Mouse (Mus musculus): ENCODE data around the gene Colgalt2. TPM values are rescaled to one million over a fixed set of nuclear protein-coding genes. Genes with fewer than 3 reads are reported as not detected.

The Colgalt2 gene
- polyA plus RNA-seq, 1 experiment from 2014 or later = 1.4 TPM

DNA sequence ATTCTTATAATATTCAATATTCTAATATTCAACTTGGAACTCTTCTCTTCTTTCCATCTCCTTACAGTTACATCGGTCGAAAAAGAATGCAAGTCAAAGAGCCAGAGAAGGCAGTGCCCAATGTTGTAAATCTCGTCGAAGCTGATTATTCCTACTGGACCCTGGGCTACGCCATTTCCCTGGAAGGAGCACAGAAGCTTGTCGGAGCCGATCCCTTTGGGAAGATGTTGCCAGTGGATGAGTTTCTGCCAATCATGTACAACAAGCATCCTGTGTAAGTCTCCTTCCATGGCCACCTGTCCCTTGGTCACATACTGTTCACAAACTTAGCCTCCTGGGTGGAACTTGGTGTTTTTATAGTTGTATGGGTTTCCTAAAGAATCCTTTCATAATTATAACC is 107.1 kb downstream of the Colgalt2 start:
- Histone ChIP-seq H3K4me2 (replicated peaks) (no peak overlapping the region), H3K4me1 (replicated peaks) (no peaks in the 10 kb centered on the region), H3K27me3 (replicated peaks) (no peaks in the 10 kb centered on the region), H3K27ac (no peak overlapping the region), H3K9ac (no peak overlapping the region), H3K4me3 (replicated peaks) (no peak overlapping the region), H3K36me3 (no peaks in the 10 kb centered on the region), H3K9me3 (no peaks in the 10 kb centered on the region)
- 93% methylated on average over 7 of the region's 7 CpGs for WGBS
- ATAC-seq = no peak

DNA sequence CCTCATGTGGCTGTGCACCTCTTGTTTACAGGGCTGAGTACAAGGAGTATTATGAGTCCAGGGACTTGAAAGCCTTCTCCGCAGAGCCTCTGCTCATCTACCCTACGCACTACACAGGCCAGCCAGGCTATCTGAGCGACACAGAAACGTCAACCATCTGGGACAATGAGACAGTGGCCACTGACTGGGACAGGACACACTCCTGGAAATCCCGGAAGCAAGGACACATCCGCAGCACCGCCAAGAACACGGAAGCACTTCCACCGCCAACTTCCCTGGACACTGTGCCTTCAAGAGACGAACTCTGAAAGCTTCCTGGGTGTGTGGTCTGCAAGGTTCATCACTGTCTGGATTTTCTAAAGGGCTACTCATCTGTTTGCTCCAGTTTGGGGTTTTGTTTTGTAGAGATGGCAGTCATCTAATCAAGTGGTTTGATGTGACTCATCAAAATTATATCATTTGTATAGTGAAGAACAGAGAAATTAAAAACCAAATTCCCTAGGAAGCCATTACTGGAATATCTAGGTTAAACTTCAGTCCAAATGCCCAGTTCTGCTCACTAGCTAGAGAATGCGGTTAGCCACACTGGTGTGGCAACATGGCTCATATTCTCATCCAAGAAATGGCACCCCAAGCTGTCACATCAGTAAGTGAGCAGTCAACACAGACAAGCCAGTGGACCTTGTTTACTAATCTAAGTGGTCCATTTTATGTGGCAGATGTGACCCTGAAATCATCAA is 109.0 kb downstream of the Colgalt2 start:
- WGBS = 90% methylated on average over 11 of the region's 11 CpGs

DNA sequence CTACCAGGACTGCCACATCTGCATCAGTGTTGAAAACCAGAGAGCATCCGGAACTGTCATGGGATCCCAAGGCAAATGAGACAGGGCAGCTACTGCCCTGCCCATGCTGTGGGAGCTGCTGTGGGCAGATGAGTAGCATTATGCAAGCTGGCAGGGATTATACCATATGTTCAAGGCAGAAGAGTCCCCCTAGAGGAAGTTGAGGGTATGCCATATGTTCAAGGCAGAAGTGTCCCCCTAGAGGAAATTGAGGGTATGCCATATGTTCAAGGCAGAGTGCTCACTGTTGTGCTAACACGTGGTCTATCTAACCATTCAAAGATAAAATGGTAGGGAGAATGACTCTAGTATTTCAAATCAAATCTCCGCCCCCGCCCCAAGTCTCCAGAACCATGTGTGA is 111.6 kb downstream of the Colgalt2 start:
- 69% methylated on average over 4 of the region's 4 CpGs for WGBS
- H3K9me3 ChIP-seq = no peaks in the 10 kb centered on the region
- ATAC-seq = 0 out of 2 replicates have a peak, but pooled peaks have one; percentile 12

More for the DNA sequence above, 109.0 kb downstream of the Colgalt2 start:
- Histone ChIP-seq H3K36me3 (no peaks in the 10 kb centered on the region), H3K4me3 (replicated peaks) (no peak overlapping the region), H3K4me1 (replicated peaks) (no peaks in the 10 kb centered on the region), H3K4me2 (replicated peaks) (no peak overlapping the region), H3K27me3 (replicated peaks) (no peaks in the 10 kb centered on the region), H3K27ac (no peak overlapping the region), H3K9ac (no peak overlapping the region), H3K9me3 (no peaks in the 10 kb centered on the region)
- no peak for ATAC-seq

DNA sequence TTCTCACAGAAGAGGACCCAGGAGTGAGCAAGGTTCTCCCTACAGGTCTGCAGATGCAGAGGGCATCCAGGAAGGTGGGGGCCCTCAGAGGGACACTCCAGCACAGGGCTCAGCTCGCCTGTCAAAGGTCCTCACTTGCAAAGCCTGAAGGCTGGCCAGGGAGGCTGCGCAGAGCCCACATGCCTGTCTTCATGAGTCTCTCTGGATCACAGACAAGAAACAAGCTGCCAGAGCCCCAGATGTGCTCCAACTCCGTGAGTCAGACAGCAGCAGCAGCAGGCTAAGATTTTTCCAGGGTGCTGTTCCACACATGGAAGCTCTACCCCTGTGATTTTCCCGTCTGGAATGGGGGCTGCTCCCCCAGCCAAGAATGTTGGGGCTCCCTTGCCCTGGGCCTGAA is 114.6 kb downstream of the Colgalt2 start:
- Histone ChIP-seq H3K9ac (no peak overlapping the region), H3K4me2 (replicated peaks) (no peak overlapping the region), H3K4me3 (replicated peaks) (no peak overlapping the region), H3K27ac (no peak overlapping the region), H3K27me3 (replicated peaks) (no peaks in the 10 kb centered on the region), H3K36me3 (peaks cover 6% of the 10 kb centered on the region; the same call in 1 of the 2 replicates), H3K9me3 (no peaks in the 10 kb centered on the region), H3K4me1 (replicated peaks) (no peaks in the 10 kb centered on the region)
- 0 out of 2 replicates have a peak, but pooled peaks have one; percentile 26 for ATAC-seq
- WGBS = 51% methylated on average over 4 of the region's 4 CpGs

More for the DNA sequence above, 111.6 kb downstream of the Colgalt2 start:
- Histone ChIP-seq H3K27ac (no peak overlapping the region), H3K4me3 (replicated peaks) (no peak overlapping the region), H3K9ac (no peak overlapping the region), H3K27me3 (replicated peaks) (no peaks in the 10 kb centered on the region), H3K4me2 (replicated peaks) (no peak overlapping the region), H3K4me1 (replicated peaks) (no peaks in the 10 kb centered on the region), H3K36me3 (no peaks in the 10 kb centered on the region)

DNA sequence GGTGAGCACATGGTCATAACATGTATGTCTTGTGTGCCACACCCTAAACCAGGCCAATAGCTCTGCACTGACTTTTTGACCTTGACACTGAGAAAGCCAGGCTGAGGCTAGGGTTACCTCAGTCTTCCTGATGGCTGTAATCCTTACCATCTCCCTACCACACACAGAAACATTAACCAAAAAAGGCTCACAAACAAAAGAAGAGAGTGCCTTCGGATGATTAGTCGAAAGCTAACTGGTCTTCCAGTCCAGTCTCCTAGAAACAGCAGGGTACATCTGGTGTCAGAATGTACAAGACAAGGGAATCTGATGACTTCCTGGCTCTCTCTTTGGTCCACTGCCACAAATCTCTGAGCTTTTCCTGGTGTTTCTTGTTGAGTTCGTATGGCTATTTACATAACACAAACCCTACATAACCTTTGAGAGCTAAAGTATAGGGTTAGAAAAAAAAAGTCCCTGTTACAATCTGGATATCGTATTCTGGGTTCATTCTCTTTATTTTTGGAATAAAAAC is 117.5 kb downstream of the Colgalt2 start:
- Histone ChIP-seq H3K4me3 (replicated peaks) (no peak overlapping the region), H3K27me3 (replicated peaks) (no peaks in the 10 kb centered on the region), H3K4me2 (replicated peaks) (no peak overlapping the region), H3K4me1 (replicated peaks) (no peaks in the 10 kb centered on the region), H3K36me3 (peaks cover 19% of the 10 kb centered on the region), H3K27ac (no peak overlapping the region), H3K9me3 (no peaks in the 10 kb centered on the region), H3K9ac (no peak overlapping the region)
- WGBS = 57% methylated on average over 4 of the region's 4 CpGs
- 0 out of 2 replicates have a peak, but pooled peaks have one; percentile 23 for ATAC-seq

DNA sequence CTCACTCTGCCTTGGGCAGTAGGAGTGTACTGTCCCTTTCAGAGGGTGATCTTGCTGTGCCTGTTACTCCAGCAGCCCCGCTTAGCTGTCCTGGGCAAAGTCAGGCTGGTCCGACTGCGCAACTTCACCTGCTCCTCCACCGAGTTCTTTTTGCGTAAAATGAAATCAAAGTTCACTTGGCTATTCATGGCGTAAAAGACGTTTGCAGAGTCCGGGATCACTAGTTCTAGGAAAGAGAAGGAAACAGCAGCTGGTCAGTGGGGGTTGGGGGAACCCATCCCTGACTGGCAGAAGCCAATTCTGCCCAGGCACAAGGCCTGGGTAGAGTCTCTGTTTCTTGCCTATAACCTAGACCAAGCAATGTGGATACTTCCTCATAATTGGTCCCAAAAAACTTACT is 119.3 kb downstream of the Colgalt2 start:
- ATAC-seq = no peak

DNA sequence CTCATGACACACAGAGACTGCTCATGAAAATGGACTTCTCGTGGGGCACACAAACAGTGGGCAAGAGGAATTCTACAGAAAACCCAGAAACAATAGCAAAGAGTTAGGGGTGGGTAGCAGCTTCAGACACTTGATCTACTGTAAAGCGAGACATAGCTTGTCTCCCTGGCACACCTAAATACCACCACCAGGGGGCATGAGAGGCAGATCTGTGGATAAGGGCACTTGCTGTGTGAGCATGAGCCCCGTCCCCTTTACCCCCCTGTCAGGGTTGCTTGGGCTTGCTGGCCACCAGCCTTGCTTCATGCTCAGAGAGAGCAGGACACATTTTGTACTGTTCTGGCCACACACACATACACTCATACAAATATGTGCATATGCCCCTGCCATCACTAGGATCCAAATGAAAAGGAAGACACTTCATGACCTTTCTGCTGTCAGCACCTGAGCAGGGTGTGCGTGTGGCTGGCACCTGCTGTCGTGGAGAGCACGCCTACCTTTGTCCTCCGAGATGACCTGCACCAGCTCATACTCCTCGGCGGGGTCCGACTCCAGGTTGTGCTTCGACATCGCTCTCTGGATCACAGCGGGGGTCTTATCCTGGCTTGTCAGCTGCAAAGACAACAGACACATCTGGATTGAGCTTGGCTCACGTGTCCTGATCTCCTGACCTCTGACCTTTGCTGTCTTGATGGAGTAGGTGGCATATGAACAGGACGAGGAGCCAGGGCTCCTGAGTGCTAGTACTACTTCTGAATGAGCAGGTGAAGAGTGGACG is 121.4 kb downstream of the Colgalt2 start:
- H3K9ac ChIP-seq = no peak overlapping the region
- H3K4me3 ChIP-seq (replicated peaks) = no peak overlapping the region
- H3K27ac ChIP-seq = no peak overlapping the region
- H3K27me3 ChIP-seq (replicated peaks) = no peaks in the 10 kb centered on the region
- 84% methylated on average over 16 of the region's 16 CpGs for WGBS
- no peaks in the 10 kb centered on the region for H3K9me3 ChIP-seq
- ATAC-seq = no peak
- 0 out of 2 replicates have a peak, but pooled peaks cover 3% of the 10 kb centered on the region for H3K4me1 ChIP-seq (replicated peaks)
- no peak overlapping the region for H3K4me2 ChIP-seq (replicated peaks)
- peaks cover 27% of the 10 kb centered on the region for H3K36me3 ChIP-seq

More for the DNA sequence above, 119.3 kb downstream of the Colgalt2 start:
- no peak overlapping the region for H3K4me2 ChIP-seq (replicated peaks)
- H3K4me1 ChIP-seq (replicated peaks) = no peaks in the 10 kb centered on the region
- H3K9me3 ChIP-seq = no peaks in the 10 kb centered on the region
- H3K4me3 ChIP-seq (replicated peaks) = no peak overlapping the region
- H3K9ac ChIP-seq = no peak overlapping the region
- WGBS = 81% methylated on average over 8 of the region's 8 CpGs
- H3K27me3 ChIP-seq (replicated peaks) = no peaks in the 10 kb centered on the region
- H3K36me3 ChIP-seq = peaks cover 19% of the 10 kb centered on the region
- H3K27ac ChIP-seq = no peak overlapping the region

DNA sequence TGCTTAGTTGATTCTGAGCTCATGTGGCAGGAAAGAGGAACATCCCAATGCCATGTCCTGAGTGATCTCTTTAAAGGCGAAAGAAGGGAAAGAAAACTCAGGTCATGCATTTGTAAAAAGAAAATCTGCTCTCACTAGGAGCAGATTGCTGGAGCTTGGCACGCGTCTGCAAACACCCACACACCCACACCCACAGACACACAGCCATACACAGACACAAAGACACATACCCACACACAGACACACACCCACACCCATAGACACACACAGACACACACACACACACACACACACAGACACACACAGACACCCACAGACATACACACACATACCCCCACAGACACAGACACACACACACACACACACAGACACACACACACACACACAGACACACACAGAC is 122.6 kb downstream of the Colgalt2 start:
- Histone ChIP-seq H3K27ac (no peak overlapping the region), H3K4me3 (replicated peaks) (no peak overlapping the region), H3K9me3 (no peaks in the 10 kb centered on the region), H3K4me2 (replicated peaks) (no peak overlapping the region), H3K4me1 (replicated peaks) (0 out of 2 replicates have a peak, but pooled peaks cover 3% of the 10 kb centered on the region), H3K36me3 (peaks cover 27% of the 10 kb centered on the region), H3K27me3 (replicated peaks) (no peaks in the 10 kb centered on the region), H3K9ac (no peak overlapping the region)
- WGBS = 88% methylated on average over 3 of the region's 3 CpGs
- ATAC-seq = no peak

DNA sequence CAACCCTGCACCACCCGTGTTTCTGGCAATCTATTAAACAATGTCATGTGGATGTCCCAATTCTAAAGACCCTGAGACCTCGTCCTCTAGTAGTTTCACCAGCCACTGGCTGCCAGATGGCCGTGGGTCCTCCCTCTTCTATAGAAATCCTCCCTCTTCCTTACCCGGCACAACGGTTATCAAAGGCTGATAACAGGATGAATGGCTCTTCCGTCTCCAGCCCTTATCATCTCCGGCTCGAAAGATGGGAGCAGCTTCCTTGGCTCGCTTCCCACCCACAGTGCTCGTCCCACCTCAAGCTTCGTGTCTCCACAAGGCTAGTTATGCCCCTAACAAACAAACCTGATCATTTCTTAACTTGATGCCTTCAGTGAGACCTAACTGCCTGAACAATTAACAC is 123.7 kb downstream of the Colgalt2 start:
- Histone ChIP-seq H3K36me3 (peaks cover 33% of the 10 kb centered on the region), H3K4me3 (replicated peaks) (no peak overlapping the region), H3K4me2 (replicated peaks) (no peak overlapping the region), H3K4me1 (replicated peaks) (peaks cover 6% of the 10 kb centered on the region; the same call in 1 of the 2 replicates), H3K27me3 (replicated peaks) (no peaks in the 10 kb centered on the region), H3K27ac (no peak overlapping the region), H3K9me3 (no peaks in the 10 kb centered on the region), H3K9ac (no peak overlapping the region)
- no peak for ATAC-seq
- 55% methylated on average over 11 of the region's 11 CpGs for WGBS

DNA sequence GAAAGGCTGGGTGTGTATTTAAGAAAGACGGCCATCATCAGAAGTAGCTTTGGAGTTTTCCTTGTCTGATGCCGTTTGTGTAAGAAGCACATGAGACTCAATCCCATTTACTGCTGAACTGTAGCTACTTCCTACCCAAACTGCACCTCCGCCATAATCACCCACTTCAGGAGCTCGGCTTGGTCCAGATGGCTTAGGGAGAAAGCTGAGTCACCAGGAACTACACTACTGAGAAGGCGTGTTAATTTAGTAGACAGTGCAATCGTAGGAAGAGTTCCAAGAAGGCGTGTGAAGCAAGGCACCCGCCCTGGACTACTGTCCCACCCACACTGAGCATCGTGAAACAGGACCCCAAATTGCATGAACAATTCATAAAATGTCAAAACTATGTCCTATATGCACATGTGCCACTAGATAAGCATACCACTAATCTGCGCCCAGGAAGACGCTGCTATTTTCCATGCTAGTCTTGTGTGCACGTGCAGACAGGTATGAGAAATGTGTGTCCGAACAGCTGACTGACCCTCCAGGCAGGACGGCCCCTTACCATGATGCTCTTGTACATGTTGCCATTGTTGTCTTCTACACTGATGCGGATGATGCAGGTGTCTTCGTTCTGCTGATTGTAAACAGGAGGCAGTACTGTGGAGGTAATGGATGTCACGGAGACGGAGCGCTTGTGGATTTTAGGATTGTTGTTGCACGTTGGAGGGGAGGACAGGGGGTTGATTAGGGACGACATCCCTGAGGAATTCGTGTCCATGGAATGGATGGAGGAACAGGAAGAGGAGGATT is 124.7 kb downstream of the Colgalt2 start:
- Histone ChIP-seq H3K36me3 (peaks cover 31% of the 10 kb centered on the region), H3K27ac (no peak overlapping the region), H3K4me1 (replicated peaks) (peaks cover 6% of the 10 kb centered on the region; the same call in 1 of the 2 replicates), H3K4me3 (replicated peaks) (no peak overlapping the region), H3K9me3 (no peaks in the 10 kb centered on the region), H3K9ac (no peak overlapping the region), H3K27me3 (replicated peaks) (no peaks in the 10 kb centered on the region), H3K4me2 (replicated peaks) (no peak overlapping the region; the same call in 1 of the 2 replicates)
- WGBS = 79% methylated on average over 22 of the region's 22 CpGs
- ATAC-seq = no peak; the same call in 1 of the 2 replicates

DNA sequence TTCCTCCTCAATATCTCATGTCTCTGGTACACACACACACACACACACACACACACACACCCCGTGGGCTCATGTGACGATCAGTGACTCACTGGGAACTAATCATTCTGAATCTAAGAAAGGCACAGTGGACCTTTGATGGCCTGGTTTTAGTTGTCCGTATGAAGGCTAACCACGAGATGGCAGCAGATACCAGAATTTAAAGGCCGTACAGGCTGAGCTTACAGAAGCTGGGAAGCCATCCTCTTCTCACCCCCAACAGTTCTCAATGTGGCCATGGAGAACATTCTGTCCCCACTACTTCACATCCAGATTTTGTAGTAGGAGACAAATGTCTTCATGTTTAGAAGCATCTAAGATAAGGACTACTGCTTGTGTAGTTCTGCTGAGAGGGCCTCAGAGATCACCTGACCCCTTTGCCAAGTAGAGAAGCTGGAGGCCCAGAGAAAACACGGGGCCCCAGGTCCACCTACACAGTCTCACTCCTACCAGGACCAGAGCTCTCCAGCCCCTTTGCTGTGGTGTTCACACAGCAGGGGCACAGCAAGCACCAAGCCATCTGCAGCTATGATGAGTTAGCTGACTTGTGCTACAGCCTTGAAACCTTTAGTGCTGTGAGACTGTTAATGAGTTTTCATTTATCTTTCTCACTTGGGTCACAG is 125.5 kb downstream of the Colgalt2 start:
- peak; percentile 76 for ATAC-seq
- 18% methylated on average over 6 of the region's 6 CpGs for WGBS

More for the DNA sequence above, 125.5 kb downstream of the Colgalt2 start:
- H3K4me3 ChIP-seq (replicated peaks) = no peak overlapping the region
- peaks cover 27% of the 10 kb centered on the region for H3K36me3 ChIP-seq
- H3K27me3 ChIP-seq (replicated peaks) = no peaks in the 10 kb centered on the region
- no peaks in the 10 kb centered on the region for H3K9me3 ChIP-seq
- peak overlapping the region; percentile 44; the same call in 1 of the 2 replicates for H3K27ac ChIP-seq
- no peak overlapping the region for H3K4me2 ChIP-seq (replicated peaks)
- no peak overlapping the region for H3K9ac ChIP-seq
- peaks cover 6% of the 10 kb centered on the region; the same call in 1 of the 2 replicates for H3K4me1 ChIP-seq (replicated peaks)
